Mouse (Mus musculus): ENCODE measurements around the gene Lgals3bp.

The Lgals3bp gene

DNA sequence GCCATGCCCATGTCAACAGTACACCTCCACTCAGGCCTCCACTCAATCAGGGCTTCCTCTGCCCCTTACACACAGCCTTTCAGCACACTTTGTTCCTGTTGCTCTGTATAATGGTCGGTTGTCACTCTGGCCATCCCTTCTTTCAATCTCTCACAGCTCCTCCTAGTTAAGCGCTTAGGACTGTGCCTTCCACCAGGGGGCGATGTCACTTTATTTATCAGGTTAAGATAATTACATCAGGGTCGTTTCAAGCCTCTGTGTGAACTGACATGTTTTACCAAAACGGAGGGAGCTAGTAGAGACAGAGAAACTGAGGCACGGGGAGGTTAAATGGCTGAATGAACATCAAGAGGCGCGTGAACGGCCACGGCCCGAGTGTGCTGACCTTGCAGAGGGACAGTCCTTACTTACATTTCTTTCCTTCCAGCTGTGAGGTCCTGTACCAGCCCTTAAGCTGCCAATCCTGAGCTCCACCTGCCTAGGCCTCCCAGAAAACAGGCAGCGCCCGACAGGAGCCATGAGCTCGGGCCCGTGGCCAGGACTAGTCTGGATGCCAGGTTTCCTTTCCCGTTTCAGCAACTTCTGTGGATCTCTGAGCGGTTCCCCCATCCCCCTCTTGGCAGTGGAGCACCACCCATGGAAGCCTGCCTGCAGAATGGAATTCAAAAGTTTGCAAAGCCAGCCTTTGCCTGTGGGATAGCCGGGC lies 21.5 kb upstream of the Lgals3bp start:
- in situ Hi-C loops (cut with MboI, MseI): no loop called here

GRCm38 (mm10) chr11:118420261-118420660 lies 18.4 kb upstream of the Lgals3bp start:
- in situ Hi-C loops (cut with MboI, MseI): no loop called here

- in situ Hi-C loops (cut with MboI, MseI): no loop called here
Observed at GRCm38 (mm10) chr11:118418834-118419504, 17.1 kb upstream of the Lgals3bp start, which contains the start of gene Cant1. Cant1 (minus strand) TSS chr11:118419086.

DNA sequence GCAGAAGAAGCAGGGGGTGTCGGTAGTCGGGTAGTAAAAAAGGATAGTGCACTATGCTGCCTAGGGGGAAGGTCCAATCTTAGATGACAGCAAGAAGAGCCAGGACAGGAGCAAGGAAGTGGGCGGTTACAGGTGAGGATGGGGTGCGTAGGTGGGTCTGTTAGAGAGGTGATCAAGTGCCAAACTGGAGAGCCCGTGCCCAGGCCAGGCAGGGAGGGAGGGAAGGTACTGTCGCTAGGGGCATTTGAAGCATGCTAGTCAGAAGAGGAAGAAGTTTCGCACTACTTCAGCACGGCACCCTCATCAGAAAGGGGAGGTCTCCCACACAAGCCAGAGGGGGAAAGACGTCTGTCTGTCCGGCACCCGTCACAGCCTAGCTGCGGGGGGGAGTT lies 16.5 kb upstream of the Lgals3bp start:
- in situ Hi-C loops (cut with MboI, MseI): no loop called here

- in situ Hi-C loops (cut with MboI, MseI): no loop called here
Observed at GRCm38 (mm10) chr11:118417496-118417895, 15.6 kb upstream of the Lgals3bp start.

DNA sequence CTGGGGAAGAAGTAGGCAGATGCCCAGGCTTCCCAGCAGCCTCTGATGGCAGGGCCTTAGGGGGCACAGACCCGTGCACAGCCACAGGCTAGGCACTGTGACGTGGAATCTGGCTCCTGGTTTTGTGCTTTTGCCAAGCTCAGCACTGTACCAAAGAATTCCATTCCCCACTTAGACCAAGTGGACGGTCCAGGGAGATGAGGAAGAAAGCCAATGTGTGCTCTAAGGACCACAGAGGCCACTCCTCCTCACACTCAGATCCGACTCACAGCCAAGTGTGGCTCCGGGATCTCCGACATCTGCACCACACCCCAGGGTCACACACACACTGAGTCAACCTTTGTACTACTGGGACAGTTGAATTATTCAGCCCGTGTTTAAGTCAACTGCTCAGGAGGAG lies 14.2 kb upstream of the Lgals3bp start:
- in situ Hi-C loops (cut with MboI, MseI): no loop called here

GRCm38 (mm10) chr11:118415630-118416029 lies 13.7 kb upstream of the Lgals3bp start:
- in situ Hi-C loops (cut with MboI, MseI): no loop called here

GRCm38 (mm10) chr11:118414270-118414669 lies 12.4 kb upstream of the Lgals3bp start:
- in situ Hi-C loops (cut with MboI, MseI): no loop called here

- in situ Hi-C loops (cut with MboI, MseI): no loop called here
Observed at GRCm38 (mm10) chr11:118413055-118413454, 11.2 kb upstream of the Lgals3bp start.

DNA sequence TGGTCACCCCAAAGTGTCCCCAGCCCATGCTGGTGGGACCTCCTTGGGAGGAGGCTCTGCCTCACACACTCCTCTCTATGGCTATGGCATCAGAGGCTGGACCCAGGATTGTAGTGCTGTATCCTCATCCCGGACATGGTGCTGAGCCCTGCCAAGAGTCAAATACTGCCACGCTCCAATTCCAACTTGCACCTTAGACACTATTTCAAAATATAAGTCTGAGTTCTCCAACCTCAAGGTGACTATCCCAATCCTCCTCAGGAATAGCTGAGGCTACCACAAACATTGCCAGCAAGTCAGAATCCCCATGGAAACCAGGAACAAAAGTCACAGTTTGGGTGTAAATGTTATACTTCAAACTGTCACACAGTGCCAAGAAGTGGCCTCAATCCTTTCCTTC lies 10.7 kb upstream of the Lgals3bp start:
- in situ Hi-C loops (cut with MboI, MseI): no loop called here

- in situ Hi-C loops (cut with MboI, MseI): no loop called here
Observed at GRCm38 (mm10) chr11:118411271-118411670, 9.4 kb upstream of the Lgals3bp start.

- in situ Hi-C loops (cut with MboI, MseI): no loop called here
Observed at GRCm38 (mm10) chr11:118410479-118410878, 8.6 kb upstream of the Lgals3bp start.

DNA sequence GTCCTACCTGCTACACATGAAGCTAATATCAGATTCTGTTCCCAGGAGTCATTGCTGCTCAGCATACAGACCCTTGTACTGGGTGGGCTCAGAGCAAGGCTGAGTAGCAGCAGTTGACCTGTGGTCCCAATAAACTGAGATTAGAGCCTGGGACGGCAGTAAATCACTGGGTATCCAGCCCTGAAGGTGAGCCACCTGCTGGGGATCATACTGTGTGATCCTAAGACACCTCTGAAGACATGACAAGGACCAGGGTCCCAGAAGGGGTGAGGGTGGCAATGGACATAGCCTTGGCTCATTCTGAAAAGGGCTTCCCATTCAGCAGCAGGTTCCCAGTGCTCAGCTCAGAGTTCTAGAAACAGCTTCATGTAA lies 8.2 kb upstream of the Lgals3bp start:
- in situ Hi-C loops (cut with MboI, MseI): no loop called here

- in situ Hi-C loops (cut with MboI, MseI): no loop called here
Observed at GRCm38 (mm10) chr11:118409106-118410072, 7.5 kb upstream of the Lgals3bp start.

- in situ Hi-C loops (cut with MboI, MseI): no loop called here
Observed at GRCm38 (mm10) chr11:118408051-118408740, 6.3 kb upstream of the Lgals3bp start.

GRCm38 (mm10) chr11:118407318-118407910 lies 5.5 kb upstream of the Lgals3bp start:
- in situ Hi-C loops (cut with MboI, MseI): no loop called here

DNA sequence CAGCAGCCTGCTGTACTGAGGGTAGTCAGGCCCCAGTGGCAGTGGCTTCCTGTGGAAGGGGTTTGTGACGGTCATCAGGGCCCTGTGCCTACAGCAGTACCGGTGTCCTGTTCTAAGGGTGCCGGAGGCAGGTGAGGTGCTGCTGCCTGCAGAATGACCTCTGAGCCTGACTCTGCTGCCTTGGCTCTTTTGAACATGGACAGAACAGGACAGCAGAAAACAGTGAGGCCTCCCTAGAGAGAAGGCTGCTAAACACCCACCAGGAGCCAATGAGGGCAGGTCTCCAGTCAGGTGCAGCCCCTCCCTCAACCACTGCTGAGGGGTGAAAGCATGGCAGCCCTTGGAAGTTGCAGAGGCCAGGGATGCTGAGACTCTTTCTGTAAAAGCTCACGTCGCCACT lies 4.6 kb upstream of the Lgals3bp start:
- in situ Hi-C loops (cut with MboI, MseI): no loop called here

DNA sequence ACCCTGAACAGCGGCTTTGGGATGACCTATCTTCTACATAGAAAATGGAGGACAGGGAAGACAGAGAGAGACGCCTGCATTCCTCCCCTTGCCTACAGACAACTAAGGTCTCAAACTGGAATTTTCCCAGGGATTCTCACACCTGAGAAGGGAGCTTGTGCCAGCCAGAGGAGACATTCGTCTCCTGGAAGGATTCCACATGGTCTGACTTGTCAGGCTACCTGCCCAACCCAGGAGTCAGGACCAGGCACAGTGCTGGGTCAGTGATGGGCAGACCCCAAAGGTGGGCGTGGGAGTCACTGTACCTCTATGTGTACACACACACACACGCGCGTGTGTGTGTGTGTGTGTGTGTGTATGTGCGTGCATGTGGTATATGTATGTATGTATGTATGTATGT lies 3.4 kb upstream of the Lgals3bp start:
- in situ Hi-C loops (cut with MboI, MseI): no loop called here

DNA sequence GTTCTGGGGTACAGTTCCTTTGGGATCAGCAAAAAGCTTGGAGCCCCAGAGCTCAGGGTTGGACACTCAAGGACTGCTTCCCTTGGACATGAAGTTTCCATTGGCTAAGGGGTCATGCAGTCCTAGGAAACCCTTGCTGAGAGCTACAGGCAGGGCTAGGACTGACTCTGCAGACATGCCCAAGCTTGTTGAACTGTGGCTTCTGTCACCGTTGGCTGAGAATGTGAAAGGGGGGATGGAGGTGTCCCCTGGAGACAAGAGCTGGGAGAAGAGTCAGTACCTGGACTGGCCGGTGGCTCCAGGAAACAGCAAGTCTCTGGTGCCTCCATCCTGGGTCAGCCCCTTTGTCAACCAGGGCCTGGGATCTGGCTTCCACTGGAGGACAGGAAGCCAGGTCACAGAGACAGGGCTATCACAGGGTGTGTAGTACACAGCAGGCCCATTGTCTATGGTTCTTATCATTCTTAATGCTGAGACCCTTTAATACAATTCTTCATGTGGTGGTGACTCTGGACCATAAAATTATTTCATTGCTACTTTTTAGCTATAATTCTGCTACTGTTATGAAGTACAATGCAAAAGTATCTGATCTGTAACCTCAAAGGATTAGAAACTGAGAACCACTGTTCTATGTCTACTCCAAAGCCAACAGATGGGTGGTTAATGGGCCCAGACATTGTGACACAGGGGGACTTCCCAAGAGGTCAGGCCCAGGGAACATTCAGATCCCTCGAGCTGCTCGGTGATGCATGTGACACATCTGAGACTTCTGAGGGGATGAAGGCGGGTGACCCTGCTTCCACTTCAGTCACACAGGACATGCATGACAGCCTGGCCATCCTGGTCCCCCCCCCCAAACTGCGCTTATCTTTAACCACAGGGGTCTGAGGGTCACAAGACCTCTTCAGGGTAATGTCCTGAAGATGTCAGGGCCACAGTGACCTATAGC lies 2.3 kb upstream of the Lgals3bp start:
- in situ Hi-C loops (cut with MboI, MseI): no loop called here

DNA sequence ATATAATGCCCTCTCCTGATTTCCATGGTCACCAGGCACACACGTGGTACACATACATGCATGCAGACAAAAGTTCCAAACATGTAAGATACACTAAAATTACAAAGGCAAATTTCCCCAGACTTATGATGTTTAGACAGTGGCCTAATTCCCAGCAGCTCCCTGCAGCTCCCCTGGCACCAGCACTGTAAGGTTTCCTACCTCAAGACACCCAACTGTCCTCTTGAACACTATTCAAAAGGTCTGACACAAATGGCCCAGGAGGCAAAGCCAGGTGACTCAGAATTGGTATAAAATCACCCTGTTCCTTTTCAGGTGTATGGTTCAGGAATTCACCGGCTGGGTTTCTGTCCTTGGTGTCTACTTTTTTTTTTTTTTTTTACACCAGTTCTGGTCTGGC lies 1.3 kb upstream of the Lgals3bp start:
- in situ Hi-C loops (cut with MboI, MseI): no loop called here

All from regulatory T cell (primary cell).